Mouse (Mus musculus) mature B cell (primary cell): ENCODE measurements around the gene Disp1.

Experiments
- in situ Hi-C: fragments of 300-500 bp; cut with MboI; formaldehyde crosslinking; loops from 2 replicates; pipeline ENCODE4 v1.14.3; 2019

Gene Disp1

GRCm38 (mm10) chr1:183040847-183041382 is 180.4 kb downstream of the Disp1 start:
- in situ Hi-C loops: no loop called here

- in situ Hi-C loops: no loop called here
Observed at GRCm38 (mm10) chr1:183039881-183040708, 181.2 kb downstream of the Disp1 start.

- in situ Hi-C loops: no loop called here
Observed at GRCm38 (mm10) chr1:183039404-183039803, 181.9 kb downstream of the Disp1 start.
